Mouse (Mus musculus) CH12.LX (cell line): Measurements from ENCODE around the gene Hivep2. TPM values are rescaled to one million over a fixed set of nuclear protein-coding genes. Genes with fewer than 3 reads are reported as not detected.

Source experiments
- DNase-seq: peaks from one replicate; pipeline ENCODE4 v3.0.0-alpha.2; 2013; ENCODE audit errors: extremely low read depth
- H3K27ac ChIP-seq: 2 replicates; pipeline ENCODE4 v1.5.1; 2012; ENCODE audit warnings: low read depth, mild to moderate bottlenecking, control low read depth, moderate library complexity; ENCODE audit not compliant: insufficient read depth
- H3K27me3 ChIP-seq: replicated peaks from 2 replicates; pipeline ENCODE3; 2012; ENCODE audit warnings: inconsistent platforms
- H3K36me3 ChIP-seq, 2 experiments: replicated peaks in 1 of 2; 2 replicates each; pipeline versions ENCODE3 to v1.6.1; 2012; ENCODE audit warnings: inconsistent platforms in 1 of 2, low read length in 1 of 2, mild to moderate bottlenecking in 1 of 2, mixed read lengths in 1 of 2, moderate library complexity in 1 of 2; ENCODE audit not compliant: control insufficient read depth in 1 of 2, insufficient read depth in 1 of 2
- H3K4me1 ChIP-seq, 2 experiments: 2 replicates each; pipeline ENCODE4 v1.6.1; 2012; ENCODE audit warnings: inconsistent platforms in 1 of 2, moderate library complexity in 1 of 2; ENCODE audit not compliant: insufficient read depth in 2 of 2, control insufficient read depth in 1 of 2
- H3K4me2 ChIP-seq: 2 replicates; pipeline ENCODE4 v1.6.1; 2012; ENCODE audit warnings: low read depth, mild to moderate bottlenecking, control low read depth; ENCODE audit not compliant: poor library complexity, insufficient read depth, severe bottlenecking
- H3K4me3 ChIP-seq, 3 experiments: fragments of 150-350 bp in 1 of 3; sonication (generic) in 1 of 3; replicated peaks in 1 of 3; 2 replicates each; pipeline versions ENCODE3 to v1.5.1; 2011 to 2012; ENCODE audit warnings: low read depth in 2 of 3, low read length in 2 of 3, mild to moderate bottlenecking in 2 of 3, moderate library complexity in 2 of 3, control low read depth in 1 of 3, improper control_type of control experiment in 1 of 3, inconsistent platforms in 1 of 3, mixed read lengths in 1 of 3; ENCODE audit not compliant: poor library complexity in 1 of 3
- H3K79me2 ChIP-seq: replicated peaks from 2 replicates; pipeline ENCODE4 v1.6.1; 2012; ENCODE audit warnings: mild to moderate bottlenecking, moderate library complexity; ENCODE audit not compliant: control insufficient read depth, poor library complexity, insufficient read depth, severe bottlenecking; ENCODE audit errors: extremely low read depth
- H3K9ac ChIP-seq: 2 replicates; pipeline ENCODE4 v1.6.1; 2012; ENCODE audit warnings: low read depth, mild to moderate bottlenecking, control low read depth, moderate library complexity; ENCODE audit not compliant: insufficient read depth
- H3K9me3 ChIP-seq: replicated peaks from 2 replicates; pipeline ENCODE3; 2012; ENCODE audit warnings: low read length, inconsistent platforms, mixed read lengths
- BHLHE40 ChIP-seq: IDR thresholded peaks from 2 replicates; pipeline ENCODE4 v1.6.1; 2011; ENCODE audit warnings: mild to moderate bottlenecking, low read depth, low read length, improper control_type of control experiment
- CHD1 ChIP-seq: IDR thresholded peaks from 2 replicates; pipeline ENCODE4 v1.6.1; 2012; ENCODE audit warnings: low read depth, low read length, improper control_type of control experiment, inconsistent platforms
- CTCF ChIP-seq, 2 experiments: IDR thresholded peaks in 1 of 2; conservative IDR thresholded peaks in 1 of 2; 2 replicates each; pipeline ENCODE4 v1.5.1; 2011 to 2012; ENCODE audit warnings: low read depth in 2 of 2, low read length in 2 of 2, improper control_type of control experiment in 1 of 2, inconsistent platforms in 1 of 2, mild to moderate bottlenecking in 1 of 2, moderate library complexity in 1 of 2
- ELF1 ChIP-seq: IDR thresholded peaks from 2 replicates; pipeline ENCODE4 v1.6.1; 2014; ENCODE audit warnings: low read depth, mild to moderate bottlenecking, inconsistent platforms, low read length, improper control_type of control experiment
- EP300 ChIP-seq: IDR thresholded peaks from 2 replicates; pipeline ENCODE4 v1.6.1; 2011; ENCODE audit warnings: low read length, improper control_type of control experiment
- ETS1 ChIP-seq: conservative IDR thresholded peaks from 2 replicates; pipeline ENCODE4 v1.6.1; 2012; ENCODE audit warnings: low read depth, mild to moderate bottlenecking, inconsistent platforms, low read length, improper control_type of control experiment, moderate library complexity
- HCFC1 ChIP-seq: IDR thresholded peaks from 2 replicates; pipeline ENCODE4 v1.6.1; 2012; ENCODE audit warnings: low read depth, mild to moderate bottlenecking, inconsistent platforms, low read length, improper control_type of control experiment
- JUND ChIP-seq: conservative IDR thresholded peaks from 2 replicates; pipeline ENCODE4 v1.6.1; 2011; ENCODE audit warnings: low read depth, low read length, improper control_type of control experiment
- MAFK ChIP-seq: IDR thresholded peaks from 2 replicates; pipeline ENCODE4 v1.6.1; 2011; ENCODE audit warnings: low read length, improper control_type of control experiment; ENCODE audit not compliant: insufficient replicate concordance
- MEF2A ChIP-seq: IDR thresholded peaks from 2 replicates; pipeline ENCODE4 v1.6.1; 2014; ENCODE audit warnings: low read depth, mild to moderate bottlenecking, inconsistent platforms, low read length, improper control_type of control experiment, borderline replicate concordance
- MXI1 ChIP-seq: IDR thresholded peaks from 2 replicates; pipeline ENCODE4 v1.6.1; 2011; ENCODE audit warnings: mild to moderate bottlenecking, low read depth, low read length, improper control_type of control experiment
- MYC ChIP-seq: IDR thresholded peaks from 2 replicates; pipeline ENCODE4 v1.6.1; 2011; ENCODE audit warnings: low read depth, mild to moderate bottlenecking, improper control_type of control experiment, low read length
- NELFE ChIP-seq: IDR thresholded peaks from 2 replicates; pipeline ENCODE4 v1.6.1; 2011; ENCODE audit warnings: low read depth, low read length, improper control_type of control experiment
- NRF1 ChIP-seq: IDR thresholded peaks from 2 replicates; pipeline ENCODE4 v1.6.1; 2014; ENCODE audit warnings: low read depth, mild to moderate bottlenecking, inconsistent platforms, low read length, improper control_type of control experiment, moderate library complexity
- PAX5 ChIP-seq: IDR thresholded peaks from 2 replicates; pipeline ENCODE4 v1.6.1; 2012; ENCODE audit warnings: low read length, inconsistent platforms, mixed read lengths
- POLR2A ChIP-seq: IDR thresholded peaks from 2 replicates; pipeline ENCODE4 v1.6.1; 2011; ENCODE audit warnings: low read depth, mild to moderate bottlenecking, improper control_type of control experiment, low read length
- POLR2AphosphoS2 ChIP-seq: IDR thresholded peaks from 2 replicates; pipeline ENCODE4 v1.6.1; 2011; ENCODE audit warnings: low read depth, low read length, improper control_type of control experiment
- RAD21 ChIP-seq: IDR thresholded peaks from 2 replicates; pipeline ENCODE4 v1.6.1; 2011; ENCODE audit warnings: low read depth, mild to moderate bottlenecking, low read length, improper control_type of control experiment, moderate library complexity
- RCOR1 ChIP-seq: conservative IDR thresholded peaks from 2 replicates; pipeline ENCODE4 v1.6.1; 2012; ENCODE audit warnings: low read depth, mild to moderate bottlenecking, inconsistent platforms, low read length, improper control_type of control experiment
- SIN3A ChIP-seq: IDR thresholded peaks from 2 replicates; pipeline ENCODE4 v1.6.1; 2012; ENCODE audit warnings: low read length, improper control_type of control experiment, inconsistent platforms
- SMC3 ChIP-seq: IDR thresholded peaks from 2 replicates; pipeline ENCODE4 v1.6.1; 2011; ENCODE audit warnings: low read depth, low read length, improper control_type of control experiment
- TBP ChIP-seq: conservative IDR thresholded peaks from 2 replicates; pipeline ENCODE4 v1.6.1; 2011; ENCODE audit warnings: low read depth, low read length, improper control_type of control experiment
- UBTF ChIP-seq: IDR thresholded peaks from 2 replicates; pipeline ENCODE4 v1.6.1; 2012; ENCODE audit warnings: low read depth, mild to moderate bottlenecking, inconsistent platforms, low read length, improper control_type of control experiment, moderate library complexity
- USF1 ChIP-seq: IDR thresholded peaks from 2 replicates; pipeline ENCODE4 v1.6.1; 2014; ENCODE audit warnings: low read depth, mild to moderate bottlenecking, inconsistent platforms, low read length, improper control_type of control experiment
- USF2 ChIP-seq: conservative IDR thresholded peaks from 2 replicates; pipeline ENCODE4 v1.6.1; 2011; ENCODE audit warnings: low read depth, low read length, improper control_type of control experiment
- ZKSCAN1 ChIP-seq: IDR thresholded peaks from 2 replicates; pipeline ENCODE4 v1.6.1; 2012; ENCODE audit warnings: low read depth, inconsistent platforms, low read length, improper control_type of control experiment, borderline replicate concordance
- ZNF384 ChIP-seq: IDR thresholded peaks from 2 replicates; pipeline ENCODE4 v1.6.1; 2012; ENCODE audit warnings: low read depth, low read length, improper control_type of control experiment, inconsistent platforms
- dilution Hi-C: fragments of 300-500 bp; cut with MboI; formaldehyde crosslinking; loops from 2 replicates; pipeline ENCODE4 v1.14.3; 2020; ENCODE audit warnings: low sequenced_read_pairs; ENCODE audit not compliant: extremely low pct_unique_long_range_greater_than_20kb, extremely low pct_ligation_motif_present
- in situ Hi-C: fragments of 300-500 bp; cut with MboI; formaldehyde crosslinking; loops from 3 replicates; pipeline ENCODE4 v1.14.3; 2019; ENCODE audit warnings: low sequenced_read_pairs, low pct_ligation_motif_present, low pct_unique_long_range_greater_than_20kb, mixed read lengths
- polyA plus RNA-seq: library from polyadenylated mRNA; unstranded; fragments of >175 nt; gene quantifications from 2 replicates; pipeline ENCODE4 v1.2.1, GENCODE M21; 2012; ENCODE audit warnings: low read depth; ENCODE audit not compliant: insufficient read length
- total RNA-seq, 2 experiments: library from RNA; depleted of rRNA; stranded (reverse); fragments of 300-350 nt in 1 of 2; fragments of >200 nt in 1 of 2; gene quantifications; 2 replicates each; pipeline ENCODE4 v1.2.3; 2012 to 2014

The Hivep2 gene
- total and polyA plus RNA-seq, 3 experiments: 0.59 to 2.7 (median 1.4) TPM

- no peaks in the 10 kb centered on the region for H3K79me2 ChIP-seq
- H3K36me3 ChIP-seq: no peaks in the 10 kb centered on the region
- peaks cover 6 to 38% of the 10 kb centered on the region in 2 experiments; a peak in 3 of 4 replicates for H3K4me1 ChIP-seq
- H3K9me3 ChIP-seq: no peaks in the 10 kb centered on the region
- in situ Hi-C loops (loop anchor here (25.0 kb wide), 2 partner anchors 259 to 634 kb away; partner anchors contain the start of genes Adat2 and Pex3), dilution Hi-C loops (no loop called here)
- H3K27me3 ChIP-seq: no peaks in the 10 kb centered on the region
- no peak for DNase-seq
- TF ChIP-seq POLR2AphosphoS2 (no peak), RCOR1 (no peak), MYC (no peak), NRF1 (no peak), MEF2A (no peak), POLR2A (no peak), USF2 (no peak), NELFE (no peak), UBTF (no peak), EP300 (no peak), CHD1 (no peak), HCFC1 (no peak), USF1 (no peak), ZNF384 (no peak), SIN3A (no peak), ZKSCAN1 (no peak), JUND (no peak)
- H3K4me3 ChIP-seq: no peak overlapping the region
- H3K4me2 ChIP-seq: no peak overlapping the region
- no peak overlapping the region for H3K27ac ChIP-seq
- H3K9ac ChIP-seq: no peak overlapping the region
These were observed 230.9 kb downstream of the Hivep2 start for GRCm38 (mm10) chr10:14196785-14197184.

- no peaks in the 10 kb centered on the region for H3K9me3 ChIP-seq
- H3K36me3 ChIP-seq: no peaks in the 10 kb centered on the region
- H3K4me3 ChIP-seq: no peak overlapping the region
- H3K79me2 ChIP-seq: no peaks in the 10 kb centered on the region
- DNase-seq: peak; percentile 45
- H3K27me3 ChIP-seq: no peaks in the 10 kb centered on the region
- no peak overlapping the region for H3K27ac ChIP-seq
- TF ChIP-seq RAD21 (peak; percentile 77), CHD1 (no peak), ETS1 (no peak), MXI1 (no peak), POLR2AphosphoS2 (no peak), UBTF (no peak), JUND (no peak; the same call in 1 of the 2 replicates), ELF1 (peak; percentile 43; the same call in 1 of the 2 replicates), BHLHE40 (no peak), PAX5 (no peak), SMC3 (peak; percentile 72), NELFE (no peak), TBP (no peak), ZNF384 (no peak), CTCF (conservative IDR thresholded peaks at IDR 0.05 in 1 of 2, IDR thresholded peaks at IDR 0.05 in 1 of 2; ENCODE audit: low read depth in 2 of 2, low read length in 2 of 2) (peak; percentile 37 to 76; a peak in 3 of 4 replicates), MAFK (no peak)
- no peak overlapping the region for H3K9ac ChIP-seq
- in situ Hi-C loops: loop anchor here (25.0 kb wide), 2 partner anchors 260 to 635 kb away; partner anchors contain the start of genes Adat2 and Pex3
- H3K4me1 ChIP-seq: peaks cover 6 to 34% of the 10 kb centered on the region in 2 experiments; a peak in 3 of 4 replicates
- H3K4me2 ChIP-seq: no peak overlapping the region
- dilution Hi-C loops: no loop called here
These were observed 231.4 kb downstream of the Hivep2 start for GRCm38 (mm10) chr10:14197261-14197660.
